Mouse (Mus musculus): Measurements from ENCODE around the gene Dock4.

The Dock4 gene

DNA sequence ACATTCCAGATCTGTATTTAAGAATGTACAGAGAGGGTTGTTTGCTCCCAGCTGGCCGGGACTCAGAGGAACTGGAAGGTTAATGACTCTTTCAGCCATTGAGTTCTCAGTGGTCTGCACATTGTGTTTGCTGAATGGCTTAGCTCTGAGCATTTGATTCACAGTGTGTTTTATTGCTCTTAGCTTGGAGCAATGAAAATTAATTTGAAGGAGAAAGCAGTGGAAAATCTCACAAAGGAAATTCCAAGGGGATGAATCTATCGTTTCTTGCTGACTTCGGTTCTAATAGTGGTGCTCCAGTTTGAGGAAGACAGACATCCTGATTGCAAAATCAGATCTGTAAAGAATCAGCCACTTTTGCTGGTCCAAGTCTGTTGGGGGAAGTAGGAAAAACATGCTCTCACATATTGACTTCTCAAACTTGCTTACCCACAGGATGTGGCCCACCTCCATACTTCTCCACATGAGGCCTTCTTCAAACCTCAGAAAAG, 342.9 kb downstream of the Dock4 start:
- no peak for DNase-seq

DNA sequence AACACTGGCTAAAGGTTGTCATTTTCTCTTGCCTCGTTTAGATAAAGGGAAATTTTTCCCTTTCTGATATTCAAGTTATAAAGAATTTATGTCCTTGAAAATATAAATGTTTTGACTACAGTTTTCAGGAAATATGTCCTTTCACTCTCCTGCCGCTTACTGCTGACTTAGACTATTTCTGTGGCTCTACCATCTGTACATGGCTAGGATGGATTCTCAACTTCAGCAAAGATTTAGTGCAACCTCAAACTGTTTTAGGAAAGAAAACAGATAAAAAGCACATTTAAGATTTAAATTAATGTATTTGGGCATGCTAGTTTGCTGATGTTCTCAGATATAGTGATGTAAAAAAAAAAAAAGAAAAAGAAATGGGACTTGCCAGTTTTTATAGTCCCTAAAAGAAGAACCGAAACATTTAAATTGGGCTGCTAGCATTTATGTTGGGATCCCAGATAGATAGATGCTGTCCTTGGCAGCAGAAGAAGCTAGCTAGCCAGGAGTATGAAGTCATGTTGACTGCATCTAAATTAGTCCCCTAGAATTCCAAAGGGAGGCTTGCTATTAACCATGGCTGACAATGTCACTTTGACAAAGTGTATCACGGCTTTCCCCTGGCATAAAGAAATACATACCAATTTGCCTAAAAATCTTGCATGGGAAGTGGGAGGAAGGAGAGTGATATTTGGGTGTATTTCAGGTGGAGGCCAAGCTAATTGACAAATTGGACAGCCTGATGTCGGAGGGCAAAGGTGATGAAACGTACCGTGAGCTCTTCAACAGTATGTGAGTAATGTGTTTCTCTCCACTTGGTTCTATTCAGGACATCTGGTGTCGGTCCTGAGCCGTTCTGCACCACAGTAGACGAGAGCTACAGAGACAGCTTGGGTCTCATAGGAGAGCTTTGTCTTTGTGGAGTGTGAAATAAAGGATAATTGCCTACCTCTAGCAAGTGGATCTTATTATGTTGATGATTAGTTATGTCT, 343.9 kb downstream of the Dock4 start:
- no peak for DNase-seq

DNA sequence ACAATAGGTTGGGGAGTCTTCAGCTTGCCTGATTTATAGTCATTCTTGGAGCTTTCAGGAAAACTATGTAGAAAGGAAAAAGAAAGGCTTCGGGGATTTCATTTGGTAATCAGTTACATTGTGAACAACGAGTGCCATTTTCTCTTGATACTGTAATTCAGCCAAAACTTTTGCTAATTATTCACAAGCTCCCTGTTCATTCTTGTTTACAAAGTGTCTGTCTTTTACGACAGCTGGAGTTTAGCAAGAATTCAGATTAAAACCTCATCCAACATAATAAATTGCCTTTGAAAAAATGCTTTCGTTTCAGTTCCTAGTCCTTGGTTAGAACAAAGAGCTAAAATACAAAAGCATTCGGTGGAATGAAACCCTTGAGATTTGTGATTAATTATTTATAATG, 345.5 kb downstream of the Dock4 start:
- no peak for DNase-seq

DNA sequence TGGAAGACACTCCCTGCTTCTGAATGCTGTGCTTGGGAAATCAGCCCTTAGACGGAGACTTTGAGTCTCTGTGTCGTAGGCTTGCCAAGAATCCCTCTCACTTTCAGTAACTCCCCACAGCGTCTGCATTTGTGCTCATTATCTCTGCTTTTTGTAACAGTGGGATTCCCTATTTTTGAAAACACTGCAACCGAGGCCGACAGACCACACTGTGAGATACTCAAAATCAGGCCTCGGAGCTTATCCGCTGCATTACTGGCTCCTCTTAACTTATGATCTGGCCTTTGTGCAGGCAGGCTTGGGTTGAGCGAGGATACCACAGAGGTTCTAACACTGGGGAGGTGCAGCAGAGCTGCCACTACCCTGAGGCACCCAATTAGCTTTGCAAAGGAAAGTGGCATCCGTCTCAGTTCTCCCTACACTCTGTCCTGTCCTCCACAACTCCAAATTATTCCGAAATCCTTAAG, 346.5 kb downstream of the Dock4 start:
- DNase-seq: no peak

DNA sequence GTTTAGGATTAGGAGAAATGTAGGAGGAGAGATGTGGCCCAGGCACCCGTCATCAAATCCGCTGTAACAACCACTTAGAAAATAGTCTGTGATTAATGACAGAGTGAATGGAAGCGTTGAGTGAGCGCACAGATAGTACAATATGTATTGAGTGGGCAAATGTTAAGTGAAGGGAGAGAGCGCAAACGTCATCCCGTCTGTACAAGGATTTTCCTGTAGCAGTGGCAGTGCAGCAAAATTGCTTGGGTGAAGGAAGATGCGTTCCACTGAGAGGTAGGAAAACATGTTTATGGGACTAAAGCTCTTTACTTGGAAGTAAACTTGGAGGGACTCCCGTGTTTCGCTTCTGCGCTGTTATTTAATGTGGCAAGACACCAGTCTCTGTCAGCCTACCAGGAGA, 348.3 kb downstream of the Dock4 start:
- no peak for DNase-seq

DNA sequence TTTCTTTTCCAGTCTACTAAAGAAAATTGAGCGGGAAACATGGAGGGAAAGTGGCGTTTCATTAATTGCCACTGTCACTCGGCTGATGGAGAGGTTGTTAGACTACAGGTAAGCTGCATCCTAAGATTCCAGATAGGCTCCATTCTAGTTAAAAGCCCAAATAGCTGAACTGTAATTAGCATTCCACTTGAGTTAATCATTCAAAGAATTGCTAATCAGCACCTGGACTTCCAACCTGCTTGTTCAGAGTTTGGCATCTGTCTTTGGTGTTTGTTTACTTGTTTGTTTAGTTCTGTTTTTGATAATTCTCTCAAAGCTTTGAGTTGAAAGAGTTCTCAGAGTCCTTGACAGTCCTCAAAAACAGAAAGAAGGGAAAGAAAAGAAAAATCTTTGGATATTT, 349.0 kb downstream of the Dock4 start:
- DNase-seq: no peak

DNA sequence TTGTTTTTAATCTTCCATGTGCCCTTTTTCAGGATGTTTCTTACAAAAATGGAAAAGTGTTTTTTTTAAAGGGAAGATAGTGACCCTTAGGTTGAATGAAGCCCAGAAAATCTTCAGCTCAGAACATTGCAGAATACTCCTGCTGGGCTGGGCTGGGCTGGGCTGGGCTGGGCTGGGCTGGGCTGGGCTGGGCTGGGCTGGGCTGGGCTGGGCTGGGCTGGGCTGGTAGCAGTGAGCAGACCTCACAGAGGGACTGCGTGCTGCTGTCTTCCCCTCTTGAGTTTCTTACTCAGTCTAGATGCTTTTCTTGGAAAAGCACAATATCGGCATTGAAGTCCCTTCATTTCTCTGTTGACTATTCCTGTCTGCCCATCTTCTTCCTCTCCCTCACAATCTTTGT, 350.0 kb downstream of the Dock4 start:
- no peak for DNase-seq

DNA sequence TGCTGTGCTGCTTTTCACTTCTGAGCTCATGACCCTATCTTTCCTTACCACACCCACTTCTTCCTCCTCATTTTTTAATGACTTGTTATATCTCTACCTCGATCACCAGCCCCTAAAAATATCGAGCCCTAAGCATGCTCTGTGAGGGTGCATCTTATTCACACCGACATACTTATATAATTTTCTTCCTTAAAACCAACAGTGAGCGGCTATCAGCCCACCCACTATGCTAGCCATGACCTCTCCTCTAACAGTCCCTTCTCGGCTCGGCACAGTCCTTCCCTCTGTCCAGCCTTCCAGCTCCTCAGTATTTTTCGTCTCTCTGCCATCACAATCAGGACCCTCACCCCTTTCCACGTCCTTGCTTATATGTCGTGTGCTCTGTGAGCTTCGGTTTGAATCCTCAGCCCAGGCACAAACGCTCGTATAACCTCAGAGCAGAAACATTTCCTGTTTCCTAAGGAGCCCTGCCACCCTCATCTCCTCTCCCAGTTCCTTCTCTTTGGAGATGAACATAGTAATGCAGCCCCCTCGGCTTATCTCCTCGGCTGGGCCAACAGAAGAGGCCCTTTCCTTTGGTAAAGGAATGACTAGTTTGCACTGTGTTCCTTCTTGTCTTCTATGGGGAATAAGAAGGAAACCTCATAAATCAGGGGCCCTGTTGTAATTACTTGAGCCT, 351.2 kb downstream of the Dock4 start:
- DNase-seq: no peak

DNA sequence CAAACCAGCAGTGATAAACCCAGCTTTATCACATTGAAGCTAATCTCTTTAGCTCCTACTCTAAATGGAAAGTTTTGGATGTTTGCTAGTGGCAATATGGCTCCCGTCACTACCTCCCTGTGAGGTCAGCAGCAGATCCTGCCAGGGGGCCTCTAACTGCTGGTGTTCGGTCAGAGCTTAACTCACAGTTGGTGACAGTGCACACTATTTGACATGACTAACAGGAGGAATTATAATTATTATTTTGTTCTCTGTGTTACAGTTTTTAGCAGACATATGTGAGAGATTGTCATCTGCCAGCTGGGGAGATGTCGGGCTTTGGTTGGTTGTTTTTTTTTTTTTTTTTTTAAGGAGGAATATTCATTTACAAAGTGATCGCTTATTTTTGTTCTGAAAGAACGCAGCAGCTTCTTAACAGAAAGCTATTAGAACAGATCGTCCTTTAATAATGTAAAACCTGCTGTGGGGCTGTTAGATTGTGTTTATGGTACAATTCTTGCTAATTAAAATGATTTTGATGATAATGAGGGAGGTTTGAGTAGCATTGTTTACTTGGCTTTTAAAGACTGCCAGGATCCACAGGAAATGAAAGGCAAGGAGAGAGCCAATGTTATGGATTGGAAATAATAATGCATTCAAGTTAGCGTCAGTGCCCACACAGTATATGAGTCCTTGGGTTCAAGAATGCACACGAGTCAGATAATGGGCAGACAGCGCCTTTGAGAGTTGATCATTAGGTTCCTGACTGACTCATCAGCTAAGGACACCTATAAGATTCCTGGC, 352.0 kb downstream of the Dock4 start:
- DNase-seq: no peak

DNA sequence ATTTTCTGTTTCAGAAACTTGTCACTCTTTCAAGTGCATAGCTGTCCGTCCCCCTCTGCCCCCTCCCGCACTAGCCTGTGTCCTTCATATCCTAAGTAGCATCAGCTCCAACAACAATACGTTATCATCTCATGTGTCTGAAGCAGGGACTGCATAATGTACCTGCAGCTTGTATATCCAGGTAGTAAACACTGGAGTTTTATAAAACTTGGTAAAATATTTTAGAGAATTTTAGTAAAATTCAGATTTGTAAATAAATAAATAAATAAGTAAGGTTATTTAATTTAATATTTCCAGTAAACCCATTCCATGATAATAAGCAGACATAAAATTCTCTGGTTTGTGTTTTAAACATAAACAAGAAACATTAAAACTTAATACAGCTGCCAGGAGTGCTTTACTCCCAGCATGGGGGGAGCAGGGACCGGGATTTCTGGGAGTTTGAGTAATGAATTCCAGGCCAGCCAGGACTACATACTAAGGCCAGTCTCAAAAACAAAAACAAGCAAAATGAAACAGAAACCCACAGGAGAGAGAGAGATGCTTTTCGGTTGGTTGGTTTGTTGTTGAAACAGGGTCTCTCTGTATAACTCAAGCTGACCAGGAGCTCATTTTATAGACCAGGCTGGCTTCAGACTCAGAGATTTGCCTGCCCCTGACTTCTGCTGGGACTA, 352.7 kb downstream of the Dock4 start:
- no peak for DNase-seq

DNA sequence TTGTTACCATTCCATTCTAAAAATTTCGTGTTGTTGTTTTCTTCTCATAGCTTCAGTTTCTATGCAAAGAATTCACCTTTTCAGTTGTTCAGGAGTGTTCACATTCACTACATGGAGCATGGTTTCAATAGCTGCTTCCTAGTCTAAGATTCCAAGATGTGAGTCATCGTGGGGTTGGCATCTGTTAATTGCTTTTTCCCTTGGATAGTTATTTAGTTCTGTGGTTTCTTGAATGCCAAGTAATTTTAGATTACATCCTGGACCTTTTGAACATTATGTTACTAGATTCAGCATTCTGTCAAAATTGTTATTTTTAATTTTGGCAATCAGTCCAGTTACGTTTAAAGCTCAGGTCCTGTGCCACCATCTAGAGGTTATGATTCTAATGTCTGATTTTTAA, 355.7 kb downstream of the Dock4 start:
- DNase-seq: no peak

DNA sequence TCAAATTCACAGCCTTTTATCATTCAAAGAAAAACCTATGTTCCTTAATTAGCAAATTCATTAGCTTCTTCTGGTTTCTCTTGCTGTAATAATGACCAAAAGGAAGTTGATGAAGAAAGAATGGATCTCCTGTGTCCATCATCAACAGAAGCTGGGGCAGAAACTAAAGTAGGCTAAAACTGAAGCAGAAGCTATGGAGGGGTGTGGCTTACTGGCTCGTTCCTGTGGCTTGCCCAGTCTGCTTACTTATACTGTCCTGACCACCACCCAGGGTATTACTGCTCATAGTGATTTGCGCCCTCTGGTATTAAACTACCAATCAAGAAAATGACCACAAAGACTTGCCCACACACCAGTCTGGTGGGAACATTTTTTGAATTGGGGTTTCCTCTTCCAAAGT, 359.5 kb downstream of the Dock4 start:
- no peak for DNase-seq

DNA sequence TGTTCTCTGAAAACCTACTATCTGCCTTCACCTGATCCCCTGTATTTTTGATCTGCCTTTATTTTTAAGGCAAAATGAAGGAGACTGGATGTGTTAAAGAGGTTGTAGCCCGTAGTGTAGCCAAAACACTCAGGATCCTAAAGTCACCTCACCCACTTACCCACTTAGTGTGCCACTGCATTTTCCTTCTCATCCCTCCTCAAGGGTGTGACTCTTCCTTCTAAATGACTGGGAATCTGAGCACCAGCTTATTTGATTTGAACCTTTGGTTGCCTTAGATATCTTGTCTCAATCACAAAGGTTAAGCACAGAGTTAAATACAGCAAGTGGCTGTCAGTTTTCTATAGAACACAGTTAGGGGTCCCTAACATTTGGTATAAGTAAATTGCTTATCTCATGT, 362.2 kb downstream of the Dock4 start:
- DNase-seq: no peak

DNA sequence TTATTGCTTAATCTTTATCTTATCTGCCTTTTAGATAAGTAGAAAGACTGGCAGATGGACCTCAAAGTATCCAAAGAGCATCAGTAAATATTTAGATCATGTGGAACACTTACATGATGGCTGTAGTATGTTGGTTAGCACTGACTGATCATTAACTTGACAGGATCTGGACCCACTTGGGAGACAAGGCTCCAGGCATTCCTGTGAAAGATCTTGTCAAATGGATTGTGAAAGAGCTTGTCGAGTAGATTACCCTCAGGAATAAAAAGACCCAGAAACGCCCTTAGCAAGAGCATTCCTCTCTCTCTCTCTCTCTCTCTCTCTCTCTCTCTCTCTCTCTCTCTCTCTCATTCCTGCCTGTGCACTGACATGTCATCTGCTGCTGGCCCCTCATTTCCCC, 367.7 kb downstream of the Dock4 start:
- DNase-seq: no peak

DNA sequence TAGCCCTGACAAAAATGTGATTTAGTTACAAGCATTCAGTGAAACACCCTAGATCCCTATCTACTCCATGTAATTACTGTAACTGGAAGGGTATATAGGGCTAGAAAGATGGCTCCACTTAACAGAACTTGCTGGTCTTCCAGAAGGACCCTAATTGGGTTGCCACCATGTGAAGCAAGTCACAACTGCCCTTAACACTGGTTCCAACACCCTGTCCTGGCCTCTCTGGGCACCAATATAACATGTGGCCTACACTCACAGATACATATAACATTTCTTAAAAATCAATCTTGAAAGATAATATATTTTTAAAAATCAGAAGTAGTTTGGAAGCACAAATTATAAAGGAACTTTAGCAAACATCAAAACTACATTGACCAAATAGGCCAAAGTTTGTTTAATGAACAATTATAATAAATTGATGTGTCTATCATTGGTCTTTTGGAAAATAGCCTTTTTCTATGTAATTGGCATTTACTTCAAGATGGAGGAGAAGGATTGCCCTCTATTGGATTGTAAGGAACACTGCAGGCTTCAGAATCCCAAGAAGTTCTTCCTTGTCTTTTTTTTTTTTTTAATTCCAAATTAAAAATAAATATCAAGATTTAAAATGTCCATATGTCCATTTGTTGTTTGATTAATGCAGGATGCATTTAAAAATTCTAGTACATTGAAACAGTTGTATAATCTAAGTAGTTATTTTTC, 369.1 kb downstream of the Dock4 start:
- DNase-seq: no peak

DNA sequence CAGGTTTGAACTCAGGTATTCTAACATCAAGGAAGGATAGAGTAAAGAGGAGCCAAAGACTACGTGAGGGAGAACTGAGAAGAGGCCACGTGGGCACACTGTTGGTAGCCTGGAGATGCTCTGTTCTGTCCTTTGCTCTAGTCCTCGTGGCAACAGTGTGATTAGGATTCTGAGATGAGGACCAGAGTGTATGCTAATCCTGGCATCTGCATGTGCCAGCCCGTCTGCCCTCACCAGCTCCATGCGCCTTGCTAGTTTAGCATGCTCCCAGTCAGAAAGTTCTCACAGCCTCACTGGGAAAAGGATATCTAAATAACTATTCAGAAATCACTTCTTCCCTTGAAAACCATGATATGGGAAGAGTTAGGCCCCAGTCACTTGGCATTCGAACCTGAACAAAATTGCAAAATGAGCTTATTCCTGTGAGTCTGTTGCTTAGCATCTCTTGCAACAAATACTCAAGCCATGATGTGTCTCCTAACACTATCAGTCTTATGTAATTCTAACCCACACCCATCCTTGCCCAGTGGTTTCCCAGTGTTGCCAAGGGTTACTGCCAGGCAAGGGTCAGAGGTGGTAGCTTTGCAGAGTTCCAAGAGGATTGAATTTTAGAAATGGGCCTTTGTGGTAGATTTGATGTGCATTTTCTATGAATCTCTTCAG, 372.4 kb downstream of the Dock4 start:
- no peak for DNase-seq

DNA sequence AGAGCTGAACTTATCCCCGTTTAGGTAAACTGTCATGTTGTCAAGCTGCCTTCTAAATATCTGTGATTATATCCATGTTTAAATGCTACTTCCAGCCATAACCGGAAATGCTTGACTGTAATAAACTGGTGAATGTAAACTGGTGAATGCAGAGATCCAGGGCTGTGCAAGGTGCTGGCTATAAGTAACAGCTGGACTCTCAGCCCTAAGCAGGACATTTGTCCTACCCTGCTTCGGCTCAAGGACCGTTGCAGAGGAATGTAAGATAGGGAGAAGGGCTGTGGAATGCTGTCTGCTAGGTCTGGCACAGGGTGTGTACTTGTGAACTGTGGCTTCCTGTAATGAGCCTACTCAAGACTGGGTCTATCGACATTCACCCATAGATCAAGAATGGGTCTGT, 377.9 kb downstream of the Dock4 start:
- DNase-seq: no peak

DNA sequence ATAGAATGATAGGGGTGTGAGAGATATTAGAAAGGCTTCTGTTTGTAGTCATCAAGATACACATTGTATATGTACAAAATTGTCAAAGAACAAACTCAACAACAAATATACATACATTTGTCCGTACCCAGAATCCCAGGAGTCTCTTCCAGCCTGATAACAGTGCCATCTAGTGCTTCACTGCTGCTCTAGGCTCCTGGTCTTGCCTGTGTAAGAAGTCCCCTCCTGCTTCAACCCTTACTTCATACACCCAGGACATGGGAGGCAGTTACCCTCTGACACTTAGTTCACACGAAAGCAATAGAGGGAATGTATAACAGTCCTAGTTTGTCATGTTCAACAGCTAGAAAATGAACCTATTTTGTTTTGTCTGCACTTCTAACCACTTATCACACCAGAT, 378.5 kb downstream of the Dock4 start:
- DNase-seq: no peak

DNA sequence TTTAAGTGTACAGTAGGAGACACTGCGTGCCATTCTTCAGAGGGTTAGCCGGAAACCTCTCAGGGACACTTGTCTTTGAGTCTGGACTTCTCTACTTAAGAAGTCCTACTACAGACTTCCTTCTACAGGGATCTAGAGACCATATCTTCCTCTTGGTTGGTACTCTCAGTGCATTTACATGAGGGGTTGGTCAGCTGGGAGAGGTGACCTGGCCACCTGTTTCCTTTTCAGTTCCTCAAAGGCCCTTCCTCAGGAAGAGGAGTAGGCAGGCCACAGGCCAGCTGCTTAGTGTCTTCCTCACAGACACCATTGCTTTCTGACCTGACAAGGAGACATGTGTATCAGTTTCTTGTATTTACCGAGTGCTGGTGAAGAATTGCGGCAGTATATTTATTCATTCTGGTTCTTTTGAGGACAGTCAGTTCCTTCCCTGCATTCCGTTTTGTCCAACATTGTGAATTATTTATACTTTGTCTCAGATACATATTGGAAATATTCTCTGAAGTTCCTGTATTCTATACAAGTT, 380.2 kb downstream of the Dock4 start:
- DNase-seq: no peak

DNA sequence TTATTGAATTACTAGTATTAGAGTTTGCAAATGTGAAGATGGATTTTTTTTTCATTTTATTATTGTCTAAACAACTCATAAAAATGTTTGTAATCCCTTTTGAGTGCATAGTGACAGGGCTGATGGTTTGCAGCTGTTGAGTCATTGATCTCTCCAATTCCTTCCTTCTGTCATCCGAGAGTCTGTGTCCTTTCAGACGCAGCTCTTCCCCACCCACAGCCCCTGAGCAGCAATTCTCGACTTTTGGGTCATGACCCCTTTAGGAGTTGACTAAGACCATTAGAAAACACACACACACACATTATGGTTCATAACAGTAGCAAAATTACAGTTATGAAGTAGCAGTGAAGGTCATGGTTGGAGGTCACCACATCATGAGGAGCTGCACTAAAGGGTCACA, 380.7 kb downstream of the Dock4 start:
- no peak for DNase-seq

DNA sequence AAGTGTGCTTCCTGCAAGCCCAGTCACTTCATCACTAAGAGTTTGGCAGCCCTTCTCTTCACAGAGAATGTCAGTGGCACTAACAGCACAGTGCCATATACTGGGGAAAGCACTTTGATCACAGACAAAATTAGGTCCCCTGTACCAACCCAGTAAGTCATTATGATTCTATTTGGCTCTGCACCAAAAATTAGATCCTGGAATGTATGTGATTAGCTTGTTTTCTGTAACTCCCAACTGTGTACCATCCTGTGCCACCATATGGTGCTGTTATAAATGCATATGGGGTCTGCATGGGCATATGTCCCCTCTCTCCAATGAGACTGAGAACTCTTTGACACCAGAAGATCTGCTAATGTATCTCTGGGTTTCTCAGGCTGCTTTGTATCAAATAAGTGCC, 382.3 kb downstream of the Dock4 start:
- DNase-seq: no peak
